Mouse (Mus musculus): ENCODE results near the gene Coil.
"Not testable (repeated sequence)": the region's sequence is repeated elsewhere in the genome, so short reads cannot be mapped to it uniquely, and the experiment has no call there.

Coil gene

GRCm38 (mm10) chr11:89038496-89038895 is 68.4 kb downstream of the Coil start:
- no peak for DNase-seq (ENCODE audit: extremely low read depth, low read depth)

- DNase-seq (ENCODE audit: extremely low read depth, low read depth), result no peak
Measured at GRCm38 (mm10) chr11:89039325-89039724, 69.3 kb downstream of the Coil start.

GRCm38 (mm10) chr11:89041073-89041472 is 71.0 kb downstream of the Coil start:
- not testable (repeated sequence) for DNase-seq (ENCODE audit: extremely low read depth, low read depth)
